Mouse (Mus musculus) forebrain, embryonic 10.5 days (tissue): ENCODE measurements around the gene Armc2. TPM values are rescaled to one million over a fixed set of nuclear protein-coding genes. Genes with fewer than 3 reads are reported as not detected.

Experiments
- DNase-seq: peaks from one replicate; pipeline ENCODE4 v3.0.0-alpha.2; 2017; ENCODE audit warnings: low spot score; ENCODE audit errors: extremely low spot score
- H3K27ac ChIP-seq: fragments of 300-500 bp; sonication (generic); 2 replicates; pipeline ENCODE4 v1.5.1; 2016; ENCODE audit warnings: mild to moderate bottlenecking
- H3K27me3 ChIP-seq: fragments of 300-500 bp; sonication (generic); 2 replicates; pipeline ENCODE4 v1.6.1; 2016; ENCODE audit warnings: mild to moderate bottlenecking; ENCODE audit not compliant: poor library complexity, severe bottlenecking
- H3K36me3 ChIP-seq: fragments of 300-500 bp; sonication (generic); replicated peaks from 2 replicates; pipeline ENCODE4 v1.6.1; 2016; ENCODE audit warnings: mild to moderate bottlenecking, moderate library complexity
- H3K4me1 ChIP-seq: fragments of 300-500 bp; sonication (generic); 2 replicates; pipeline ENCODE4 v1.6.1; 2016
- H3K4me3 ChIP-seq: fragments of 300-500 bp; sonication (generic); 2 replicates; pipeline ENCODE4 v1.5.1; 2016; ENCODE audit warnings: mild to moderate bottlenecking, moderate library complexity
- H3K9me3 ChIP-seq: fragments of 300-500 bp; sonication (generic); 2 replicates; pipeline ENCODE4 v1.6.1; 2016; ENCODE audit warnings: mild to moderate bottlenecking, moderate library complexity
- WGBS: fragments of 180-500 bp; shearing (Covaris S2); methylation state at CpG from one replicate; pipeline ENCODE4 v1.1.7; 2016; 5-methylcytosine and 5-hydroxymethylcytosine counted together
- polyA plus RNA-seq: library from polyadenylated mRNA; unstranded; fragments of >200 nt; fragmentation: Nextera tagmentation; extraction: Ambion mirVana; gene quantifications from 2 replicates; pipeline ENCODE4 v1.2.1, GENCODE M21; 2016

Armc2 gene
- polyA plus RNA-seq, 1 experiment from 2014 or later, result 3.0 TPM

DNA sequence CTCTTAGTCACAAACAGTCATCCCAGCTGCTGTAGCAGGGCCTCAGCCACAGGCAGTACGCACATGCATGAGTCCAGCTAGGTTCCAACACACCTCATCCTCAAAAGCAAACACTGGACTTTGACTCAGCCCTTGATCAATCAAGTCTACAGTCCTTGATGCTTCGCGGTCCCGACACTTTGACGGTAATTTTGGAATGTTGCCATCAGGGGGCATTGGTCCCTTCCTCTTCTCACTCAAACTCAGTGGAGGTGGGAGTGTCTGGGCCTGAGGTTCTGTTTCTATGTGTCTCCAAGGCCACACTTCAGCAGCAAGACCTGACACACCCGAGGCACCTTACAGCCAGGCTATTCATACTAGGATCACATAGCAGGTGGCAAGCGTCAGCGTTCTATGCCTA lies 32.1 kb downstream of the Armc2 start:
- H3K9me3 ChIP-seq, result no peaks in the 10 kb centered on the region
- H3K27ac ChIP-seq, result no peak overlapping the region
- peaks cover 26% of the 10 kb centered on the region for H3K27me3 ChIP-seq
- H3K4me1 ChIP-seq, result peaks cover 5% of the 10 kb centered on the region
- no peak overlapping the region for H3K4me3 ChIP-seq
- 92% methylated on average over 8 of the region's 8 CpGs for WGBS
- no peaks in the 10 kb centered on the region for H3K36me3 ChIP-seq
- DNase-seq, result no peak

DNA sequence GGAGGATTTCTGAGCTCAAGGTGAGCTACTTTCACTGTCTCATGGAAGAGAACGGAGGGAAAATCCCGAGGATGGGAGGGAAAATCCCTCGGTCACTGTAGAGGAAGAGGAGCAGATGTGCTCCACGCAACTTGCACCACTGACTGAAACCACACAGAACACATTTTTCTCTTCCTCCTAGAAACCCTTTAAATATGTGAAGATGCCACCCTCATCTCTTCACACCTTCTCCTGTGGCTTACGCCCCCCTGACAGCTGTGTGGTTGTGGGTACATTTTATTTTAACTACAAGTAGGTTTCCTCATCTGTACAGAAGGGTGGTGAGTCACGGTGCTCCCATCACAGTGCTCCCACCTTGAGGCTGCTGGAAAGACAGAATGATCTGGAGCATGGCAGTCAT lies 34.0 kb downstream of the Armc2 start:
- 92% methylated on average over 6 of the region's 6 CpGs for WGBS
- no peaks in the 10 kb centered on the region for H3K36me3 ChIP-seq
- no peak for DNase-seq
- H3K27me3 ChIP-seq, result 0 out of 2 replicates have a peak, but pooled peaks cover 7% of the 10 kb centered on the region
- no peaks in the 10 kb centered on the region for H3K9me3 ChIP-seq
- H3K27ac ChIP-seq, result no peak overlapping the region
- peaks cover 3% of the 10 kb centered on the region; the same call in 1 of the 2 replicates for H3K4me1 ChIP-seq
- H3K4me3 ChIP-seq, result no peak overlapping the region

DNA sequence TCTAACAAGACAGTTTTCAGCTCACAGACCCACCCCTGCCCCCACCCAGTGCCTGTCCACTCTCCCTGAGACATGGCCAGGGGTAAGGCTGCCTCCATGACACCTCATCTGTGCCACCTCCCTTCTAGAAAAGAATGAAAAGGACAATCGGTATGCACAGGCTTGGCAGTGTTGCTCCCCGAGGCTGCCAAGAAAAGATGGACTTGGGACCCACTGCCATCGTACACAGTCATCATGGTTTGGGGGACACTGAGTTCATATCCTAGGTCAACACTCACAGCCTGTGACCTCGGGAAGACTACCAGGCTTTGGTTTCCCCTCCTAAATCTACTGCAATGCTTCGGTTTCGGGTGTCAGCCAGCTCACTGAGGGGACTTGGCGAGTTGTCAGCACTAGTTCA lies 35.4 kb downstream of the Armc2 start:
- no peak overlapping the region for H3K27ac ChIP-seq
- no peak overlapping the region for H3K4me3 ChIP-seq
- H3K36me3 ChIP-seq, result no peaks in the 10 kb centered on the region
- peaks cover 3% of the 10 kb centered on the region; the same call in 1 of the 2 replicates for H3K4me1 ChIP-seq
- no peak for DNase-seq
- H3K27me3 ChIP-seq, result no peaks in the 10 kb centered on the region
- no peaks in the 10 kb centered on the region for H3K9me3 ChIP-seq
- WGBS, result 82% methylated on average over 7 of the region's 7 CpGs

DNA sequence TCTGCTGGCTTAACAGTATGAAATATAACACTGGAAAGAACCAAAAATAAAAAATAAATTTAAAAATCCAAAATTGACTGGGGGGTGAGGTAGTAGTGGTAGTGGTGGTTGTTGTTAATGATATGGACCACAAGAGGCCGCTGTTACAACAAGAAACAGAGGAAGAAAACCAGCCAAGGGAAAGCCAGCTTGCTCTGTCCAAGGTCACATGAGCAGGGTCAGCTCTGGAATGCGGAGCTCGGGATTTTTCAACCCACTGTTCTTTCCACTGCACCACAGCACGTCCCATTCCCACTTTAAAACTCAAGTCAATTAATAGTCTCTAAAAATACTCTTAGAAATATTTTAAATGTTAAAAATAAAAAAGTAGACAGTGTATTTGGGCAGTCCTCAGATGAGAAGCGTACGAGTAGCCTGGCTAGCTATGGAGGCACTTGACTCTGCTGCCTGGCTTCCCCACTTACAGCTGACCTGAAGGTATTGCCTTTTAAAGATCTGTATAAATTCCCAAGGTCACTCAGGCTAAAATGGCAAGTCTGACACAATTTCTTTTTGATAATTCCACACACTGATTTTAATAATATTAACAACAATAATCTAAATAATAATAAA lies 37.4 kb downstream of the Armc2 start:
- Histone ChIP-seq H3K9me3 (no peaks in the 10 kb centered on the region), H3K4me3 (no peak overlapping the region), H3K27me3 (no peaks in the 10 kb centered on the region)

DNA sequence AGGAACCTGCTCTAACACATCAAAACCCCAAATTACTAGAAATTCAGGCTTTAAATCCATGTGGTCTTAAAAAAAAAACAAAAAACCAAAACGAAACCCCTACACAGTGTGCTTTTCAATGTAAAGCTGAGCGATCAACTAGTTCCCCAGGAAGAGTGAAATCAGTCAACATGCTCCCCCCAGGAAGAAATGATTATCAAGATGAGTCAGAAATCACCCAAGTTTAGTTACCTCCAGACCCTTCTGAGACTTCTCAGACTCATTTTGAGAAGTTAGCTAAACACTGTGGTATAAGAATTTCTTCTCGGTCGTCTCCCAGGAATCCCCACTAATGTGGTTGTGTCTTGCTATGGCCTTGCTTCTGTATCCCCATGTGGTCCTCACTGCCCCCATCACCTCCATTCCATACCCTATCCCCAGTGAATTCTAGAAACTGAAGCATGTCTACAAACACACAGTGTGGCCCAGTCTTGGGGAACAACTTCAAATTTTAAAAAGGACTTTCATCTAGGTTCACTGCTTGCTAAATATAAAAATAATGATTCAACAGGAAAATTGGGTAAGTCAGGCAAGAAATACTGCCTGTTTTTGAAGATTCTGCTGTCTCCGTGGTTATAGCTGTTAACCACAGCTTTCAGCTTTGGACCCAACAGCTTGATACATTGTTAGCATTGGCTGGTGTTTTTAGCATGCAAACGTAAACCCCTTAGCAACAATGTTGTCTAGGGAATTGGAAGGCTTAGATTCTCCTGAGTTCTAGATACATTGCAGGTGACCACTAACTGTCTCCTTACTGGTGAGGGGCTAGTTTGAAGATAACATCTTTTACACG lies 39.6 kb downstream of the Armc2 start:
- no peaks in the 10 kb centered on the region for H3K36me3 ChIP-seq
- 87% methylated on average over 7 of the region's 7 CpGs for WGBS
- H3K27me3 ChIP-seq, result no peaks in the 10 kb centered on the region
- H3K9me3 ChIP-seq, result no peaks in the 10 kb centered on the region
- H3K4me1 ChIP-seq, result peaks cover 3% of the 10 kb centered on the region; the same call in 1 of the 2 replicates
- H3K27ac ChIP-seq, result no peak overlapping the region
- no peak for DNase-seq
- H3K4me3 ChIP-seq, result no peak overlapping the region

More for the DNA sequence above, 37.4 kb downstream of the Armc2 start:
- 27% methylated on average over 6 of the region's 6 CpGs for WGBS
- Histone ChIP-seq H3K4me1 (peaks cover 3% of the 10 kb centered on the region; the same call in 1 of the 2 replicates), H3K36me3 (no peaks in the 10 kb centered on the region), H3K27ac (no peak overlapping the region)
- peak; percentile 52 for DNase-seq

DNA sequence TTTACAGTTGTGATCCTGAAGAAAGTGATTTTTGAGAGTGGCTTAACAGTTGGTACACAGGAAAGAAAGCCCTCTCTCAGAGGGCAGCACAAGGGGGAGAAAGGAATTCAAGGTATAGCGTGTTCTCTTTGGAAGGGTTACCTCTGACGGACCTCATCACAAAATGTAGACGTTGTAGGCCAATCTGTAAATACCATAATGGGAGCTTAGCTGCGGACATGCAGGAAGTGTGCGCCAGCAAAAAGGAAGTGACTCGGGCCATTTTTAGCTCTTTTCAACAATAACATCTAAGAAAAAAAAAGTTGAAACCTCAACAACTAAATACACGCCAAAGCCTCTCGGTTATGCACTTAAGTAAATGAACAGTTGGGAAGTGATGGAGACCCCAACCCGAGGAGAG lies 45.6 kb downstream of the Armc2 start:
- Histone ChIP-seq H3K4me1 (no peaks in the 10 kb centered on the region), H3K4me3 (no peak overlapping the region), H3K9me3 (no peaks in the 10 kb centered on the region), H3K36me3 (no peaks in the 10 kb centered on the region), H3K27me3 (no peaks in the 10 kb centered on the region), H3K27ac (no peak overlapping the region)
- WGBS, result 86% methylated on average over 9 of the region's 9 CpGs
- no peak for DNase-seq

DNA sequence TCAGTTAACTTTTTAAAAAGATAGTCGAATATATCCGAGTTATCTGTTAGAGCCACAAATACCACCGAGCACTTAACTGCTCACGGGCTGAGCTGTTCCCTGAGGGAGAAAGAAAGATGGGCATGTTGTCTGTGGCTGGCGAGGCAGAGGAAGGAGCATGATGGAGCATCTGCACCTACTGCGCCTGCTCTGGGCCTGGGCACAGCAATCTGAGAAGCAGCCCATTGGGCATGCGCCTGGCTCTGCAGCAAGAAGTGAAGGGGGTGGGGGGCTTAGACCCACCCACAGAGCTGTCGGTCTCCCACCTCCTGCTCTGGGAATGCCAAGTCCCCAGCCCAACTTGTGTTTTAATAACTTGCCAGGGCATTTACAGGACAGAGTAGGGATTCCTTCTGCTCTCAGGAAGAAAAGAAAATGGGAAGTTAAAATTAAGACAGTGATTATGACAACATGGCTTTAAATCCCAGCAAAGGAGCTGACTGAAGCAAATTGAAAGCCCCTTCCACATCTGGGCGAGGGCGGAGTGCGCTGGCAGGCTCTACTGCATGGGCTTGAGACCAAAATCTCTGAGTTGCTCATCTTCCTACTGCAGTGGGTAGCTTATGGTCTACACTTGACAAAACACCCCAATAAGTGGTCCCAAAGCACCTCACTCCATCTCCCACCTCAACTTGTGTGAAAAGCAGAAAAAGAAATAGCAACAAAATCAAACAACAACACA lies 50.2 kb downstream of the Armc2 start:
- Histone ChIP-seq H3K4me3 (no peak overlapping the region), H3K9me3 (no peaks in the 10 kb centered on the region), H3K27ac (no peak overlapping the region), H3K27me3 (no peaks in the 10 kb centered on the region), H3K4me1 (no peaks in the 10 kb centered on the region), H3K36me3 (no peaks in the 10 kb centered on the region)
- no peak for DNase-seq
- 89% methylated on average over 11 of the region's 11 CpGs for WGBS

DNA sequence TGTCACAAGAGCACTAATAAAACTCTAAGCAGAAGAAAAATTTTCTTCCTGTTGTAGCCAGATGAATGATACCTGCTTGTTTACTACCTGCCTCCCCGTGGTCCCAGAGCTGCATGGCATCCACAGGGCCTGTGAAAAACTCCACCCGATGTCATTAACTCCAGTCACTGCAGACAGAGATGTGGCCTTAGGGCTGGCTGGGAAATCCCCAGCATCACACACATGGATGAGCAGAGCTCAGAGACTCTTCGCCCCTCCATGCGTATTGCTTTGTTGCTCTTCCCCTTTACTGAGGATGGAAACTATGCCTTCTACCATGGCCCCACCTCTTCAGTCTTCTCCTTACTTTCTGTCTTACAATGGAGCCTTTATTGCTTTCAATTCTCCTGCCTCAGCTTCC lies 55.5 kb downstream of the Armc2 start:
- DNase-seq, result no peak
- Histone ChIP-seq H3K4me1 (peaks cover 10% of the 10 kb centered on the region), H3K27ac (no peak overlapping the region), H3K36me3 (no peaks in the 10 kb centered on the region), H3K9me3 (no peaks in the 10 kb centered on the region), H3K27me3 (no peaks in the 10 kb centered on the region), H3K4me3 (no peak overlapping the region)
- WGBS, result 65% methylated on average over 4 of the region's 4 CpGs

DNA sequence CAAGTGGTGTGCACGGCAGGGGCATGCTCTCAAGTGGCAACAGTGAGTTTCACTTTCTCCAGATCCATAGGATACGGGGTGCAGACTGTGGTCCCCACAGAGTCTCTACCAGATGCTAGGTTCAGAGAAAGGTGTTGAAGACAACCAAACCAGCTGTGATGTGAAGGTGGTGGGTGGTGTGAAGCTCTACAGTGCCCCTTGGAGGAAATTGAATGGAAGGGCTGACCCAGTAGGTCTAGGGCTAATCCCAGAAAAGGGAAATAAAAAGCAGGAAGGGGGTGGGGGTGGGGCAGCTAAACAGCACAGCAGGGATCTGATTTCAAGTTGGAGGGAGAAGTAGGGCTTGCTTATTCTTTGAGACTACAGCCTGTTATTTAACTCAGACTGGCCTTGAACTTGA lies 58.4 kb downstream of the Armc2 start:
- Histone ChIP-seq H3K4me3 (no peak overlapping the region), H3K9me3 (no peaks in the 10 kb centered on the region), H3K27me3 (no peaks in the 10 kb centered on the region), H3K36me3 (no peaks in the 10 kb centered on the region), H3K27ac (no peak overlapping the region), H3K4me1 (peaks cover 10% of the 10 kb centered on the region)
- WGBS, result 74% methylated on average over 2 of the region's 2 CpGs
- no peak for DNase-seq

DNA sequence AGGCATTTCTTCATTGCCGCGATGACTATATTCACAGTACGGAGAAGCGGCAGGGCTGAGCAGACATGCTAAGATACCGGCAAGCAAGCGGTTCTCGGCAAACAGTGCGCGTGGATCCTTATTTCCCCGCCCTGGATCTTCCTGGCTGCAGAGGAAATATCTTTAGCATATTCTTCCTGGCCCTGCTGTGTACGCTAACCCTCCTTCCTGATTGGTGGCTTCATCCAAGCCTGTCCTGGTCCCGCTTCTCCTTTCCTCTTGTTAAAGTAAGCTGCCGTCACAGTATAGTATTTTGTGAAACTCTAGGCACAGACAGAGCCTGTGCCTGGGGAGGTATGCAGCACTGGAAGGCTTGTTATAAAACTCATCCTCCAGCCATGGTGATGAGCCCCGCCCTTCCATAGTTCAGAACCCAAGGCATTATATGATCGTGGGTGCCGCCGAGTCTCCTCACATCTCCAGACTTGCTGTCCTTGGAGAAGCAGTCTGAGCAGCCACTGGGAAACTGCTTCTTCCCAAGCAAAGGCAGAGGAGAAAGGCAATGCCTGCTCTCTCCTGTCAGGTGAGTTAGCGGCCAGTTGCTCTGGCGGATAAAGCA lies 59.5 kb downstream of the Armc2 start:
- no peak overlapping the region for H3K27ac ChIP-seq
- H3K4me3 ChIP-seq, result no peak overlapping the region
- DNase-seq, result no peak
- WGBS, result 93% methylated on average over 19 of the region's 19 CpGs
- H3K36me3 ChIP-seq, result no peaks in the 10 kb centered on the region
- no peaks in the 10 kb centered on the region for H3K27me3 ChIP-seq
- no peaks in the 10 kb centered on the region for H3K9me3 ChIP-seq
- H3K4me1 ChIP-seq, result peaks cover 10% of the 10 kb centered on the region

DNA sequence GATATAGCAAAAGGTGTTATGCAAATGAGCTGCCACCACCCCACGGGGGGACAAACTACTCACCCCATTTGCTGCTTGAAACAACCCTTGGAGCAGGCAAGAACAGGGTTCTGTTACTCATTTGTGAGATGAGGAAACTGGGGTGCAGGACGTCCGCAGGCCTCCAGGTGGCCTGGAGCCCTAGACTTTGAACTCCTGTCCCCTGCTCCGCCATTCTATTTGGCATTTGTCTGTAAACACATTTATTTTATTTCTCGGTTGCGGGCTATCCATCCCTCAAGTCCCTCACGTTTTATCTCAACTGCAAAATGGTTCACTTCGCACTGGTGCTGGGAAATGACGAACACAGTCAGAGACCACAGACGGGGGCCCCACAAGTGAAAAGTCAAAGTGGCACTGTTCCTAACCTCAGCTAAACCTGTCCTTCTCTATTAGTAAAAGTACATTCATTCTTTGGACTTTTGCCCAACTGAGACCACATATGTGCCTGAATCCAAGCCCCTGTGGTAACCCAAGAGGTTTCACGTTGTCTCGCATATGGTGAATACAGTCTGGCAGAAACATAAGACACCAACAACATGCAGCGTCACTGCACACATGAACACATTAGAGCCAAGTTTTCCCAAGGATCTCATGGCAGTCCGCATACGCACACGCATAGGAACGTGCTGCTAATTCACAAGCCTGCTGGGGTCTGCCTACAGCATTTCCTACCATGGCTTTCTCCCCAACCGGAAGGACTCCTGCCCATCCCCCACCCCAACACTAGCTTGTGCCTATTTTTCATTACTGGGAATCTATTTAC lies 60.6 kb downstream of the Armc2 start:
- no peaks in the 10 kb centered on the region for H3K27me3 ChIP-seq
- no peak for DNase-seq
- H3K4me1 ChIP-seq, result peaks cover 7% of the 10 kb centered on the region
- H3K27ac ChIP-seq, result no peak overlapping the region
- H3K36me3 ChIP-seq, result no peaks in the 10 kb centered on the region
- 91% methylated on average over 18 of the region's 18 CpGs for WGBS
- no peaks in the 10 kb centered on the region for H3K9me3 ChIP-seq
- H3K4me3 ChIP-seq, result no peak overlapping the region

DNA sequence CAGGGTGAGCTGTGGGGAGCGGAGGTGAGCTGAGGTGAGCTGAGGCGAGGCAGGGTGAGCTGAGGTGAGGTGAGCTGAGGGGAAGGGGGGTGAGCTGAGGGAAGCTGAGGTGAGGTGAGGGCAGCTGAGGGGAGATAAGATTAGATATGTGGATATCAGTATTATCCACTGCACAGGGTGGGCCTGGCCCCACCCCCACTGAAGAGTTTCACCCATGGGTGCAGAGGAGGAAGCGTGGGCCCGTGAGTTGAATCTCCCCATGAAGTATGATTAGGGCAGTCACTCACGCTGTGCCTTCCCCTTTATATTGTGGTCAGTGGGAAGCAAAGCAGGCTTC lies 64.7 kb downstream of the Armc2 start:
- no peak for DNase-seq
- H3K36me3 ChIP-seq, result no peaks in the 10 kb centered on the region
- no peaks in the 10 kb centered on the region for H3K27me3 ChIP-seq
- H3K4me3 ChIP-seq, result no peak overlapping the region
- no peaks in the 10 kb centered on the region for H3K9me3 ChIP-seq
- WGBS, result over 99% methylated on average over 5 of the region's 5 CpGs
- H3K4me1 ChIP-seq, result no peaks in the 10 kb centered on the region
- no peak overlapping the region for H3K27ac ChIP-seq
